Mouse (Mus musculus): Measurements from ENCODE around the gene Fndc5. TPM values are rescaled to one million over a fixed set of nuclear protein-coding genes. Genes with fewer than 3 reads are reported as not detected.
A peak's percentile ranks its signal among the peaks of the same experiment; 100 is the strongest.

The Fndc5 gene
- total RNA-seq, 2 experiments from 2014 or later = 70.9 to 75.6 TPM

DNA sequence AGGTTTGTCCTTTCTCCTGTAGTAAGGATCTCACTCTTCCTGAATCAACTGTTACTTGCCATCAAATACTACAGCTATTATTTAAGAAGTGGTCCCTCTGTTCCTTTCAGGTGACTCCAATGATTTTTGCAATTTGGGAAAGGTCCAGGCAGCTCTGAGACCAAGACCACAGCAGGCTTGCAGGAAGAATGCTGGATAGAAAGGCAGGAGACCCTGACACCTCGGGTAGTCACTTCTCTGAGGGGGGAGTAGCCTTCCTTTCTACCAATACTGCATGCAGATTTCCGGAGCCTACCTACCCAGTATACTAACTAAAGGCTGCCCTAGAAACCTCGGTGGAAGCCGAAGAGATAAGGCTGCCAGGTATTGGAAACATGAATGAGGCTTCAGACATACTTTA lies 8.6 kb downstream of the Fndc5 start:
- no peak for DNase-seq (ENCODE audit: low spot score in 2 of 2)

DNA sequence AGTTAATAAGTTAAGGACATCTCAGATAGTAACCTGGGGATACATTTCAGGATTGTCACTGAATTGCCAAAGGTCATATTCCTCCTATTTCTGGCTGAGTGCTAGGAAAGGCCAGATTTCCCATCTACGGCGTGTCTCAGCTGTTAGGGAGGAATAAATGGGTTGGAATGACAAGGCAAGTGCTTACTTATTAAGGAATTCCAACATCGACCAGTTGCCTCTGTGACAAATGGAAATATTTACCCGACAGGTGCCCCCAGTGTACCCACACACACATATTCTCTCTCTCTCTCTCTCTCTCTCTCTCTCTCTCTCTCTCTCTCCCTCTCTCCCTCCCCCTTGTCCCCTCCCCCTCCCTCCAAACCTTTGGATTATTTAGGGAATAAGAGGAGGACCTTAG lies 9.1 kb downstream of the Fndc5 start:
- no peak for DNase-seq (ENCODE audit: low spot score in 2 of 2)

DNA sequence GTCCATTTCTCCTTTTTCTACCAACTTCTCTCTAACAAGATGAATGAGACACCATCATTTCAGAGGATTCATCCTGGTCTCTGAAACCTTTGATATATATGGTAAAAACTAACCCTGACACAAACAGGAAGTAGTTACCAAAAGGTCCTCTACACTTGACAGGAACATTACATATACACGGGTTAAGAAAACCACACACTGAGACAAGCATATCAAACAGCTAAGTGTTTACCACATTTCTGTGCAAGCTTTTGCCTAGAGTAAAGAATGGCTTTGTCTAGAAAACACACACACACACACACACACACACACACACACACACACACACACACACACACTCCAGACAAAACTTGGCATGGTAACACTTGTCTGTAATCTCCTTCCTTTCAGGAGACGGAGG lies 9.6 kb downstream of the Fndc5 start:
- DNase-seq (ENCODE audit: low spot score in 2 of 2) = no peak

DNA sequence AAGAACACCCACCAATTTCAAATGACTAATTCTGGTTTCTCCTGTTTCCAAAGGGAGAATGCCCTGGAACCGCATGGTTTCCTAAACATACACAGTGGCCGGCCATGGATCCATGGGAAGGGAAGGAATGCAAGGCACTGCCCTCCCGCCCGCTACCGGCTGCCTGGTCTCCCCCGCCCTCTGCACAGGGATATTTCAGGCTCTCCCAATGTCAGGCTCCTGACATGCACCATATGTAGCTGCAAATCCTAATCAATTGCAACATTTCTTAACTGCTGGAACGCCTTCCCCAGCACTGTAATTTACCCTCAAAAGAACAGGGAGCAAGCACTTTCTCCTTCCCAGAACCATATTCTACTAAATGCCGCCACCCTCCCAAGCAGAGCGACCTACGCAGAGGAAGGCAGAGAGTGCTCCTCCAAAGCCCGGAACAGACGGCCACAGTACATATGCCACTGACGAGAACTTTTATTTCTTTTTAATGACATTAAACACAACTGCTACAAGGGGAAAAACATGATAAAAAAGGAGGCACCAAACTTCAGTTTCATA lies 10.8 kb downstream of the Fndc5 start:
- no peak for DNase-seq (ENCODE audit: low spot score in 2 of 2)

DNA sequence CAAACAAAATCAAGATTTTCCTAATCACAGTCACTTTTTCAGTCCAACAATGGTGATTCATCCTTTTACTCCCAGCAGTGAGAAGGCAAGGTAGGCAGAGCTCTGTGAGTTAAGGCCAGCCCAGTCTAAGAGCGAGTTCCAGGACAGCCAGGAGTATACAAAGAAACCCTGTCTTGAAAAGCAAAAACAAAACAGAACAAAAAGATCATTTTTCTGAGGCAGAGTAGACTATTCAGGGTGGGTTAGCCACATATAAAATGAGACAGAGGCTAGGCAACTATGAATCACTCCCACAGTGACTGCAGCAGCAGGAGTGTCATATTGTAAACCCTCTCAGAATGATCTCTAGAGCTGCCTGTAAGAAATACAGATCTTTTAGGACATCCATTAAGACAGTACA lies 12.5 kb downstream of the Fndc5 start:
- no peak for DNase-seq (ENCODE audit: low spot score in 2 of 2)

DNA sequence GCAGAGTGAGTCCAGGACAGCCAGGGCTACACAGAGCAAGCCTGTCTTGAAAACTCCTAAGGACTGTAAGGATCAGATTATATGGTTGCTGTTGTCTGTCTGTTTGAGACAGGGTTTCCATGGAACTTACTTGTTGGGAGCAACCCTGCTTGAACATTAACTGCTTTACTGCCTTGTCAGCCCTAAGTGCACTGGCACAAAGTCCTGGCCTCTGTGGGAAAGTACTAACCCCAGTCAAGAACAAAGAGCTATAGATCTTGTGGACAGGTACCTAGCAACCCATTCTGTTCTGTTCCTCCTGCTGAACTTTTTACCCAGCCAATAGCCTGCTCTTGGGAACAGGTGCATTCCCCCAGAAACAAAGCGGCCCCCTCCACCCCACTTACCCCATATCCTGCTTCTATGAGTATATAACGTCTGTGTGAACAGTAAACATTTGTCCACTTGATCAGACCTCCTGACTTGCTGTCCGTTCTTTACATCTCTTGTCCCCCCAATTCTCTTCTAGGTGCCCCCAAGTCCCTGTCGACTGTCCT lies 14.5 kb downstream of the Fndc5 start:
- no peak for DNase-seq (ENCODE audit: low spot score in 2 of 2)

DNA sequence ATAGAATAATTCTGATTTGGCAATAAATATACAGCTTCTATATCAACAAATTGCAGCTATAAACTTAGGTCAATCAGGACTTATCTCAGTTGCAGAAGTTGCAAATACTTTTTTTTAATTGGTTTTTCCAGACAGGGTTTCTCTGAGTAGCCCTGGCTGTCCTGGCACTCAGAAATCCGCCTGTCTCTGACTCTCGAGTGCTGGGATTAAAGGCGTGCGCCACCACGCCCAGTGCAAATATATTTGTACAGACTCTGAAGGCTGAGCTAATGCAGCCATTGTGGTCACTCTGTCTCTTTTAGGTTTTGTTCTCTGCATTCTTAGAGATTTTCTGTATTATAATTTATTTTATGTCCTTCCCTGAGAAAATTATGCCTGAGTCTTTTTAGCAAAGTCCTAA lies 20.7 kb downstream of the Fndc5 start:
- DNase-seq (ENCODE audit: low spot score in 2 of 2) = no peak

DNA sequence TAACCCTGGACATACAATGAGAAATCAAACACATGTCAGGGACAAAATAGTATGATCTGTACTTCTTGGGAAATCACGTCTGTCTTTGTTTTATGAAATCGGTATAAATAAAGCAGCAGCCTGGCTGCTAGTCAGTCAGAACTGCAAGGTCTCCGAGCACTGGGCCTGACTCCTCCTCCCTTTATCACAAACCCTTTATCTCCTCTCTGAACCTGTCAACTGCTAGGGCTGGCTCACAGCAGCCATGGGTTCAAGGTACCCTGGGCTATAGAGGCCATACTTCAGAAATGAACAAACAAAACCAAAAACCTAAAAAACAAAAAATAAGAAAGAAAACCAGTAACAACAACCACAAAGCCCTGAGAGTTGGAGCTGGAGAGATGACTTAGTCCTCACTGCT lies 21.8 kb downstream of the Fndc5 start:
- no peak for DNase-seq (ENCODE audit: low spot score in 2 of 2)

DNA sequence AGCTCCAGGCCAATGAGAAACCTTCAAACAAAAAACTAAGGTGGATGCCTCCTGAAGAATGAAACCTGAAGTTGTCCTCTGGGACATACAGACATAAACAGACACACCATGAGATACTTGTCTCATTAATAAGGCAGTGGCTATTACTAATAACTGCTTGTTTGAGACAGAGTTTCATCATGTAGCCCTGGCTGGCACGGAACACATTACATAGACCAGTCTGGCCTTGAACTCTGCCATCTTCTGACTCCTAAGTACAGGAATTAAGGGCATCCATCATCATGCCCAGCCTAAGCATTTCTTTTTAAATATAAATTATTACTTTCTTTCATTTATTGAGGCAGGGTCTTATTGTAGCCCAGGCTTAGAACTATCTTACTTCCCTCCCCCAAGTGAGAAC lies 24.3 kb downstream of the Fndc5 start:
- no peak for DNase-seq (ENCODE audit: low spot score in 2 of 2)

DNA sequence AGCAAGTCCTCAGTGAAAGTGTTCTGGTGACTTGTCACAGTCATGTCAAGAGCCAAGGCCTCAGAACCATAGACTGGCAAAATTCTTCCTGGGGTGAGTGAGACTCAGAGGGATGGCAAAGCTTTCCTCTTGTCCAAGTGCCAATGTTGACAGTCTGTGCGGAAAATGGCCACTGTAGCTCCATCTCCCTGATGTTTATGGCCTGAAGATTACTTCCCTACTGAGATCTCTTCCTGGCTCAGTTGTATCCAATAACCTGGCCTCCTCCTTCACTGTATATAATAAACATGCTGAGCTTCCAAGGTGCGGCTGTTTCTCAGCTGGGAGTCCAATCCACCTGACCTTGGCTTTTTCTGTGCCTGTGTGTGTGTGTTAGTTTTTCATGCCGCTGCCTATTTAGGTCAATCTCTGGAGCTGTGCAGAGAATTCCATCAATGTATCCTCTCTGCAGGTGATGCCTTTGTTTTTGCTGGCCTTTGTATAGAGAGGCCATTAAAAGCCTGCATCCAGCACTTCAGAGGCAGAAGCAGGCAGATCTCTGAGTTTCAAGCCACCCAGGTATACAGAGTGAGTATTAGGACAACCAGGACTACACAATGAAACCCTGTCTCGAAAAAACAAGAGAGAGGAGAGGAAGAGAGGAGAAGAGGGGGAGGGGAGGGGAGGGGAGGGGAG lies 24.9 kb downstream of the Fndc5 start:
- no peak for DNase-seq (ENCODE audit: low spot score in 2 of 2)

DNA sequence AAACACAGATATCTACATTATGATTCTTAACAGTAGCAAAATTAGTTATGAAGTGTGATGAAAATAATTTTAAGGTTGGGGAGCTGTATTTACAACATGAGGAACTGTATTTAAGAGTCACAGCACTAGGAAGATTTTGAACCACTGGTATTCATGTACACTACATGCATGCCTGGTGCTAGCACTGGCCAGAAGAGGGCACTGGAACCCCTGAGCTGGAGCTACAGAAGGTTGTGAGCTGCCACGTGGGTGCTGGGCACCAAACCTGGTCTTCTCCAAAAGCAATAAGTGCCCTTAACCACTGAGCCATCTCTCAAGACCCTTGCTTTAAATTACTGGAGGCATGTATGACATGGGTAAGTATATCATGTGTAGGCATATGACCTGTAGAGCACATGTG lies 35.7 kb downstream of the Fndc5 start:
- no peak for DNase-seq (ENCODE audit: low spot score in 2 of 2)

DNA sequence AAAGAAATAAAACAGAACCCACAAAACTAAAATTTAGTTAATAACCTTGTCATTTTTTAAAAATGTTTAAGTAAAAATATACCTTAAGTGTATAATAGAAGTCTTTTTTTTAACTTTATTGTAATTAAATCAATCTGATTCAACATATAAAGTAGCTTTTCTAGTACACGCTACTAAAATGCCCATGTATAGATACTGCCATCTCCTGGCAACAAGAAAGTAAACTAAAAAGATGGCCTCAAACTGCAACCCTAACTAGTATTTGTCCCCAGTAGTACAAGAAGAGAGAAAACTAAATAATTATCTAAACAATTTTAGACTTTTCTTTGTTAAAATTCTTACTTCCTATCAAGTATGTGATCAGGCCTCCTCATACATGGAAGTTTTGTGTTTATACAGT lies 42.8 kb downstream of the Fndc5 start:
- no peak for DNase-seq (ENCODE audit: low spot score in 2 of 2)

DNA sequence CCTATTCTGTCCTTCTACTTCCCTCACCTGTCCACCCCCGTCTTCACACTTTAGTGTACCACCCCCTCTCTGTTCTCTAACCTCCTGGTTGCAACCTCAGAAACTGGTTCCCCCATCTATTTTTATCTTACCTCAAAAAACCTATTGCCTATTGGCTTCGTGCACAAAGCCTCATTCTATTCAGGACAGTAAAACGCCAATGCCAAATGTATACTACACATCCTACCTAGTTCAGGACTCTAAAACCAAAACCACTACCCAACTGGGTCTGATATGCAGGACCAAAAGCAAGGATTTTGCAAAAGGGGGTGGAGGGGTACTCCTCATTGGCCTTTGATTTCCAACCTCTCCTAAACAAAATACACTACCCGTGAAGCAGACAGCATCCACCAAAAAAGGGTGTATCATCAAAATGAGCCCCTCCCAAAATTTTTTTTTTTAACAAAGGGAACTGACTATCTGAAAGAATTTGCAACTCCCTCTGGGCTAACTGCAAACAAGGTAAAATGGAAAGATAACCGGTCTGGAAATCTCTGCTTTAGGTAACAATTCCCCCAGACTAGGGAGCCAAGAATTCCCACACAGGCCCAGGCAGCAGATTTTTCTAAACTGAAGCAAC lies 51.4 kb downstream of the Fndc5 start:
- no peak for DNase-seq (ENCODE audit: low spot score in 2 of 2)

DNA sequence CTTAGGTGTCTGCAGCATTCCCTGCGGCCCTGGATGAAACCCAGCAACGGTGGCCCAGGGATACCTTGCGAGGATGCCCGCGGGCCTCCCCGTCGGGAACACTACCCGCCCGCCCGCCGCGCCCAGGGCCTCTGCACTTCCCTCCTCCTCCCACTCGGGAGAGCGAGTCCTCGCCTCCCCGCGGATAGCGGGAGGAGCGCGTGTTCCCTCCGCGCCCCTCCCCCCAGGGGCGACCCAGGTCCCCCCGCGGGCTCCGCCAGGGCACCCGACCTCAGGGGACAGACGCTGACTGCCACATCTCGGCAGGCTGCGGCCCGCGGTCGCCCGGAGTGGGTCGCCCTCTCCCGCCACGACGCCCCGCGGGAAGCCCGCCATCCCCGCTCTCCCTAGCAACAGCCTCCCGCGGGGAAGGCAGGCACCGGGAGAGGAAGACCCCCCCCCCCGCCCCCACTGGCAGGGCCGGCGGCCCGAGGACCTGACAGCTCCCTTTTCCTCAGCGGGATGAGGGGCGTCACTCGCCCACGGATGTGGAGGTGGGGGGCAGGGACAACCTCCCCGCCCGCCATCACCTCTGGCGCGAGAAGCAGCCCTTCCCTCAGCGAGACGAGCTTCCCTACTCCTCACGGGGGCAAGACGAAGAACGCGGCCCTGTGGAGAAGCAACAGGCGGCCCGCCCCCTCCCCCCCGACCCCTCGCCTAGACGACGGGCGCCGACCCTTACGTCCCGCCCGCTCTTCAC lies 52.2 kb downstream of the Fndc5 start:
- DNase-seq (ENCODE audit: low spot score in 2 of 2) = peak; percentile 46 to 62

DNA sequence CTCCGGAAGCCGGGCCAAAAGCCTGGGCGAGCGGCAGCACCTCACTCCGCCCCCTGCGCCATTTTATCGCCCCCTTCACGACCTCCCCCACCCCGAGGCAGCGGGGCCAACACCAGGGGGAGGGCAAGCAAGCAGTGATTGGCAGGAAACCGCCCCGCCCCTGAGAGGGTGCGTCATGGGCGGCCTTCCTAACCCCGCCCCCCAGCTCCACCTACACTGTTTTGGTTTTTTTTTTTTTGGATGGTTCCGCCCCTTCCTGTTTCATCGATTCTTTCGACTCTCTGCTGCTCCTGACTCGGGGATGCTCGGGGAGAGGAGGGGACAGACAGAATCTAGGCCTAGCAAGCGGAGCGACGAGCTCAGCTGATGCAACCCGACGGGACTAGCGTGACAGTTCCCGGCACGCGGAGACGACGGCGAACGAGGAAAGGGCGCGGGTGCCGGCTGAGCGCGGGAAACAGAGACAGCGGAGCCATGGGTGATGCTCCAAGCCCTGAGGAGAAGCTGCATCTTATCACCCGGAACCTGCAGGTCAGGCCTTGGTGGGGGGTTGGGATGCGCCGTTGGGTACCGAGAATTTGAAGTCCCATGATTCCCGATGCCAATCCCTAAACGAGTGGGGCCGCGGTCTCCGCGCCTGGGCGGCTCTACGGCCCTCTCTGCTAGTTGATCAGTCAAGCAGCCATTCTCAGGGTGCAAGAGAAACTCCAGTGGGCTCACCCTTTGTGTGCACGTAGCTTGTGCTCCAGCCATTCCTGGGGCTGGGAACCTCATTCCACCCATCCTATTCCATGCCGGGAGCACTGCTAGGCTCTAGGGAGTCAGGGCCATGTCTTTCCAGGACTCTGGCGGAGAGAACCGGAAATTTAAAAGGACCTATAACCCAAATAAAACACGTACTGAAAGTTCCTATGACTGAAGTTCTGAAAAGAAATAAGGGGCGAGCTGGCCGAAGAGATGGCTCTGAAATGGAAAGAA lies 53.0 kb downstream of the Fndc5 start, which contains the start of the genes S100pbp and Yars:
TSS of gene S100pbp (minus strand) at position 186 of the 978 bp plus-strand sequence.
TSS of gene Yars (plus strand) at position 219 of the 978 bp plus-strand sequence.
- DNase-seq (ENCODE audit: low spot score in 2 of 2) = peak; percentile 93 to 98

DNA sequence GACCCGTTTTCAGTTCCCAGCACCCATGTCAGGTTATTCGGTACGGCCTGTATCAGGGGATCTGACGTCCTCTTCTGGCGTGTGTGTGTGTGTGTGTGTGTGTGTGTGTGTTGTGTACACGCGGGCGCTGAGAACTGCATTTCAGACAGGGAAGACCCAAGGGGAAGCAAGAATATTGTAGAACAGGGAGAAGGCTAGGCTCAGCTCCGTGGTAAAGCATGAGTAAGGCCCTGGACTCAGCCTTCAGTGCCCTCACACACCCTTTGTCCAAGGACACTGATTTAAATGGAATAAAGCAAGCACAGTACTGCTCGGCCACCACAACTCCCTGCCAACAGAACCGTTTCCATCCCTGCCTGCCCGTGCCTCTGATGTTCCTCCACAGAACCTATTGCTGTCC lies 53.7 kb downstream of the Fndc5 start:
- DNase-seq (ENCODE audit: low spot score in 2 of 2) = no peak

DNA sequence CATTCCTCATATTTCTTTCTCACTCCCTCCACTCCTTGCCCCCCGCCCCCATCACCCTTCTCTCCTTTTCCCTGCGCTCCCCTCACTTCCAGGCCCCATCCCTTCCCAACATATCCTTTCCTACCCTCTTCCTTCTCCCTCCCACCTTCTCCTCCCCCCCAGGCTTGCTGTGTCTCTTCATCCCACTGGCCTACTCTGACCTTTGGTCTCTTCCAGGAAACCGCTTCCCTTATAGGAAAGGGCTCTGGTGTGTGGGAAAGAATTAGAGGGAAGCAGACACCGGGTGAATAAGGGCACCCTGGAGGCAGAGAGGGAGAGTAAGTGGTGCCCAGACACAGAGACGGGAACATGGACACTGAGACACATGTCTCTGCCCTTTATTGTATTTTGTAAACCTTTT lies 54.9 kb downstream of the Fndc5 start:
- no peak for DNase-seq (ENCODE audit: low spot score in 2 of 2)

Measured in layer of hippocampus, postnatal 14 days (tissue).